Mouse (Mus musculus): ENCODE measurements around the gene Lman1l.

Gene Lman1l

GRCm38 (mm10) chr9:57620674-57621073 is at the start of gene Lman1l:
Gene Lman1l (minus strand): TSS chr9:57620774.
- no peak for DNase-seq (ENCODE audit: low spot score)

GRCm38 (mm10) chr9:57669566-57669965 is 49.0 kb upstream of the Lman1l start:
- no peak for DNase-seq (ENCODE audit: low spot score)

- DNase-seq (ENCODE audit: low spot score): no peak
Observed at GRCm38 (mm10) chr9:57668277-57668676, 47.7 kb upstream of the Lman1l start.

- DNase-seq (ENCODE audit: low spot score): no peak
Observed at GRCm38 (mm10) chr9:57667817-57668216, 47.2 kb upstream of the Lman1l start.

- DNase-seq (ENCODE audit: low spot score): no peak
Observed at GRCm38 (mm10) chr9:57667136-57667535, 46.6 kb upstream of the Lman1l start.

GRCm38 (mm10) chr9:57666536-57666935 is 46.0 kb upstream of the Lman1l start:
- no peak for DNase-seq (ENCODE audit: low spot score)

- DNase-seq (ENCODE audit: low spot score): no peak
Observed at GRCm38 (mm10) chr9:57664616-57665015, 44.0 kb upstream of the Lman1l start.

- DNase-seq (ENCODE audit: low spot score): no peak
Observed at GRCm38 (mm10) chr9:57661552-57661951, 41.0 kb upstream of the Lman1l start.

GRCm38 (mm10) chr9:57660501-57660900 is 39.9 kb upstream of the Lman1l start:
- no peak for DNase-seq (ENCODE audit: low spot score)

GRCm38 (mm10) chr9:57659774-57660173 is 39.2 kb upstream of the Lman1l start:
- peak; percentile 81 for DNase-seq (ENCODE audit: low spot score)

- DNase-seq (ENCODE audit: low spot score): no peak
Observed at GRCm38 (mm10) chr9:57658970-57659369, 38.4 kb upstream of the Lman1l start.

- DNase-seq (ENCODE audit: low spot score): no peak
Observed at GRCm38 (mm10) chr9:57657843-57658242, 37.3 kb upstream of the Lman1l start.

GRCm38 (mm10) chr9:57656631-57657350 is 36.2 kb upstream of the Lman1l start:
- no peak for DNase-seq (ENCODE audit: low spot score)

- peak; percentile 94 for DNase-seq (ENCODE audit: low spot score)
Observed at GRCm38 (mm10) chr9:57655749-57656148, 35.2 kb upstream of the Lman1l start.

- DNase-seq (ENCODE audit: low spot score): no peak
Observed at GRCm38 (mm10) chr9:57654966-57655365, 34.4 kb upstream of the Lman1l start.

- DNase-seq (ENCODE audit: low spot score): no peak
Observed at GRCm38 (mm10) chr9:57653283-57653682, 32.7 kb upstream of the Lman1l start, which contains the start of gene Csk. Gene Csk (minus strand): TSS chr9:57653631.

GRCm38 (mm10) chr9:57652855-57653254 is 32.3 kb upstream of the Lman1l start:
- DNase-seq (ENCODE audit: low spot score): no peak

GRCm38 (mm10) chr9:57652351-57652750 is 31.8 kb upstream of the Lman1l start:
- no peak for DNase-seq (ENCODE audit: low spot score)

- DNase-seq (ENCODE audit: low spot score): peak; percentile 35
Observed at GRCm38 (mm10) chr9:57650786-57651311, 30.3 kb upstream of the Lman1l start.

GRCm38 (mm10) chr9:57650130-57650785 is 29.7 kb upstream of the Lman1l start:
- no peak for DNase-seq (ENCODE audit: low spot score)

GRCm38 (mm10) chr9:57647286-57648108 is 26.9 kb upstream of the Lman1l start:
- no peak for DNase-seq (ENCODE audit: low spot score)

GRCm38 (mm10) chr9:57646551-57647103 is 26.1 kb upstream of the Lman1l start:
- DNase-seq (ENCODE audit: low spot score): no peak
